Mouse (Mus musculus) MEL (cell line): ENCODE measurements around the gene Cers6. TPM values are rescaled to one million over a fixed set of nuclear protein-coding genes. Genes with fewer than 3 reads are reported as not detected.

Experiments
- DNase-seq: peaks from one replicate; pipeline ENCODE4 v3.0.0; 2011; ENCODE audit warnings: low read depth, low spot score
- H3K27ac ChIP-seq: 2 replicates; pipeline ENCODE4 v1.5.1; 2012; ENCODE audit warnings: low read depth, mild to moderate bottlenecking, control low read depth, low read length, moderate library complexity; ENCODE audit not compliant: control insufficient read depth
- H3K27me3 ChIP-seq, 2 experiments: fragments of 150-350 bp in 1 of 2; sonication (generic) in 1 of 2; 2 replicates each; pipeline ENCODE4 v1.6.1; 2012; ENCODE audit warnings: low read length in 2 of 2, mild to moderate bottlenecking in 2 of 2, improper control_type of control experiment in 1 of 2, moderate library complexity in 1 of 2; ENCODE audit not compliant: insufficient read depth in 2 of 2, control insufficient read depth in 1 of 2
- H3K36me3 ChIP-seq, 2 experiments: 2 replicates each; pipeline ENCODE4 v1.6.1; 2012 to 2014; ENCODE audit warnings: low read length in 2 of 2, improper control_type of control experiment in 1 of 2, inconsistent platforms in 1 of 2, mild to moderate bottlenecking in 1 of 2; ENCODE audit not compliant: insufficient read depth in 2 of 2, control insufficient read depth in 1 of 2
- H3K4me1 ChIP-seq, 2 experiments: fragments of 150-350 bp in 1 of 2; sonication (generic) in 1 of 2; 2 replicates each; pipeline ENCODE4 v1.6.1; 2012; ENCODE audit warnings: low read length in 2 of 2, improper control_type of control experiment in 1 of 2, mild to moderate bottlenecking in 1 of 2; ENCODE audit not compliant: insufficient read depth in 2 of 2, control insufficient read depth in 1 of 2
- H3K4me3 ChIP-seq, 2 experiments: fragments of 150-350 bp in 1 of 2; sonication (generic) in 1 of 2; 2 replicates each; pipeline ENCODE4 v1.5.1; 2012; ENCODE audit warnings: low read depth in 2 of 2, low read length in 2 of 2, mild to moderate bottlenecking in 2 of 2, moderate library complexity in 2 of 2, control low read depth in 1 of 2, improper control_type of control experiment in 1 of 2; ENCODE audit not compliant: control insufficient read depth in 1 of 2, insufficient read depth in 1 of 2
- H3K79me2 ChIP-seq: 2 replicates; pipeline ENCODE4 v1.6.1; 2012; ENCODE audit warnings: mild to moderate bottlenecking, low read length, moderate library complexity; ENCODE audit not compliant: control insufficient read depth, poor library complexity, insufficient read depth
- H3K9ac ChIP-seq: 2 replicates; pipeline ENCODE4 v1.6.1; 2012; ENCODE audit warnings: low read depth, mild to moderate bottlenecking, control low read depth, low read length, moderate library complexity; ENCODE audit not compliant: control insufficient read depth, poor library complexity, severe bottlenecking
- H3K9me3 ChIP-seq: fragments of 150-350 bp; sonication (generic); replicated peaks from 2 replicates; pipeline ENCODE4 v1.6.1; 2012; ENCODE audit warnings: mild to moderate bottlenecking, low read length, improper control_type of control experiment, moderate library complexity; ENCODE audit not compliant: insufficient read depth
- BHLHE40 ChIP-seq: IDR thresholded peaks from 2 replicates; pipeline ENCODE4 v1.6.1; 2012; ENCODE audit warnings: low read depth, mild to moderate bottlenecking, inconsistent platforms, low read length, improper control_type of control experiment, borderline replicate concordance
- CHD2 ChIP-seq: IDR thresholded peaks from 2 replicates; pipeline ENCODE4 v1.6.1; 2011; ENCODE audit warnings: low read length, improper control_type of control experiment
- EP300 ChIP-seq, 2 experiments: IDR thresholded peaks; 2 replicates each; pipeline ENCODE4 v1.6.1; 2011; ENCODE audit warnings: improper control_type of control experiment in 2 of 2, low read length in 2 of 2, low read depth in 1 of 2, mild to moderate bottlenecking in 1 of 2
- ETS1 ChIP-seq: IDR thresholded peaks from 2 replicates; pipeline ENCODE4 v1.6.1; 2012; ENCODE audit warnings: low read depth, mild to moderate bottlenecking, inconsistent platforms, low read length, improper control_type of control experiment, moderate library complexity
- GABPA ChIP-seq: IDR thresholded peaks from 2 replicates; pipeline ENCODE4 v1.6.1; 2012; ENCODE audit warnings: low read depth, mild to moderate bottlenecking, inconsistent platforms, low read length, improper control_type of control experiment, moderate library complexity
- JUND ChIP-seq: IDR thresholded peaks from 2 replicates; pipeline ENCODE4 v1.6.1; 2011; ENCODE audit warnings: low read depth, mild to moderate bottlenecking, improper control_type of control experiment, low read length
- KAT2A ChIP-seq: conservative IDR thresholded peaks from 2 replicates; pipeline ENCODE4 v1.6.1; 2012; ENCODE audit warnings: low read depth, low read length, improper control_type of control experiment, inconsistent platforms
- MAFK ChIP-seq: IDR thresholded peaks from 2 replicates; pipeline ENCODE4 v1.6.1; 2011; ENCODE audit warnings: low read depth, mild to moderate bottlenecking, low read length, improper control_type of control experiment, borderline replicate concordance
- MXI1 ChIP-seq: IDR thresholded peaks from 2 replicates; pipeline ENCODE4 v1.6.1; 2011; ENCODE audit warnings: mild to moderate bottlenecking, low read depth, low read length, improper control_type of control experiment
- MYB ChIP-seq: IDR thresholded peaks from 2 replicates; pipeline ENCODE4 v1.6.1; 2011; ENCODE audit warnings: mild to moderate bottlenecking, low read depth, low read length, improper control_type of control experiment
- MYC ChIP-seq: IDR thresholded peaks from 2 replicates; pipeline ENCODE4 v1.6.1; 2011; ENCODE audit warnings: low read depth, mild to moderate bottlenecking, low read length, improper control_type of control experiment, moderate library complexity
- NRF1 ChIP-seq: IDR thresholded peaks from 2 replicates; pipeline ENCODE4 v1.6.1; 2014; ENCODE audit warnings: low read depth, mild to moderate bottlenecking, inconsistent platforms, low read length, improper control_type of control experiment, moderate library complexity; ENCODE audit not compliant: poor library complexity, insufficient read depth, severe bottlenecking
- POLR2A ChIP-seq, 2 experiments: IDR thresholded peaks; 2 replicates each; pipeline ENCODE4 v1.6.1; 2011 to 2012; ENCODE audit warnings: low read length in 2 of 2, mild to moderate bottlenecking in 2 of 2, control low read depth in 1 of 2, improper control_type of control experiment in 1 of 2, low read depth in 1 of 2, moderate library complexity in 1 of 2; ENCODE audit not compliant: control insufficient read depth in 1 of 2, insufficient read depth in 1 of 2, poor library complexity in 1 of 2
- POLR2AphosphoS5 ChIP-seq: IDR thresholded peaks from 2 replicates; pipeline ENCODE4 v1.6.1; 2012; ENCODE audit warnings: low read depth, borderline replicate concordance, mild to moderate bottlenecking, inconsistent platforms, low read length, moderate library complexity, mixed read lengths
- RAD21 ChIP-seq: IDR thresholded peaks from 2 replicates; pipeline ENCODE4 v1.6.1; 2011; ENCODE audit warnings: mild to moderate bottlenecking, low read depth, low read length, improper control_type of control experiment
- RCOR1 ChIP-seq: IDR thresholded peaks from 2 replicates; pipeline ENCODE4 v1.6.1; 2012; ENCODE audit warnings: low read depth, mild to moderate bottlenecking, inconsistent platforms, low read length, improper control_type of control experiment
- SIN3A ChIP-seq: IDR thresholded peaks from 2 replicates; pipeline ENCODE4 v1.6.1; 2012; ENCODE audit warnings: low read length, improper control_type of control experiment, inconsistent platforms
- TCF12 ChIP-seq: IDR thresholded peaks from 2 replicates; pipeline ENCODE4 v1.6.1; 2014; ENCODE audit warnings: low read depth, mild to moderate bottlenecking, inconsistent platforms, low read length, improper control_type of control experiment, moderate library complexity
- UBTF ChIP-seq: IDR thresholded peaks from 2 replicates; pipeline ENCODE4 v1.6.1; 2012; ENCODE audit warnings: low read depth, mild to moderate bottlenecking, inconsistent platforms, low read length, improper control_type of control experiment, moderate library complexity, borderline replicate concordance; ENCODE audit not compliant: insufficient read depth
- USF1 ChIP-seq: IDR thresholded peaks from 2 replicates; pipeline ENCODE4 v1.6.1; 2014; ENCODE audit warnings: low read depth, mild to moderate bottlenecking, inconsistent platforms, low read length, improper control_type of control experiment, moderate library complexity
- USF2 ChIP-seq, 2 experiments: IDR thresholded peaks; 2 replicates each; pipeline ENCODE4 v1.6.1; 2011 to 2012; ENCODE audit warnings: improper control_type of control experiment in 2 of 2, low read length in 2 of 2, borderline replicate concordance in 1 of 2, inconsistent platforms in 1 of 2, low read depth in 1 of 2, mild to moderate bottlenecking in 1 of 2; ENCODE audit not compliant: insufficient read depth in 1 of 2
- ZMIZ1 ChIP-seq: IDR thresholded peaks from 2 replicates; pipeline ENCODE4 v1.6.1; 2012; ENCODE audit warnings: low read depth, mild to moderate bottlenecking, inconsistent platforms, low read length, improper control_type of control experiment, moderate library complexity
- polyA plus RNA-seq, 2 experiments: library from polyadenylated mRNA; stranded (reverse) in 1 of 2; unstranded in 1 of 2; fragments of >175 nt in 1 of 2; fragments of >200 nt in 1 of 2; gene quantifications; 2 replicates each; pipeline versions ENCODE4 v1.2.1 to v1.2.4; 2012; ENCODE audit warnings: low replicate concordance in 2 of 2, low read depth in 1 of 2; ENCODE audit not compliant: insufficient read length in 2 of 2, insufficient read depth in 1 of 2, missing spikeins in 1 of 2
- total RNA-seq: library from RNA; depleted of rRNA; stranded (reverse); fragments of 300-350 nt; gene quantifications from 2 replicates; pipeline ENCODE4 v1.2.3, GENCODE M21; 2012

Cers6 gene
- total and polyA plus RNA-seq, 3 experiments = not detected

DNA sequence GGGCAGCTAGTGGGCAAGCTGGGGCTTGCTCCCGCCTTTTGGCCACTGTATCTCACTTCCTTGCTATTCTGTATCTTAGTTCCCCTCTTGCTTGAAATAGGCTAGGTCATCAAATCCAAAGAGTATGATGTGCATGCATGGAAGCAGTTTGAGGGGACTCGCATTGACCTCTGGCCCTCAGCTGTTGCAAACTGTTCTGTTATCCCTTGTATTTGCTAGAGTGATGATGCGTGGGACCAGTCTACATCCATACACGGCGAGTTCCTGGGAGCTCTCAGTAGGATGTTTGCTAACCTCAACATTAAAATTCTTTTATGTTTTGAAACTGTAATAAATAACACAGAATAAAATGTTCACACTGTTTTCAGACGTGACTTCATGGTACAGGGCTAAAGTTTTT, 13.3 kb downstream of the Cers6 start:
- Histone ChIP-seq H3K27ac (no peak overlapping the region), H3K79me2 (no peaks in the 10 kb centered on the region), H3K4me3 (no peak overlapping the region), H3K27me3 (no peaks in the 10 kb centered on the region), H3K36me3 (no peaks in the 10 kb centered on the region), H3K4me1 (no peaks in the 10 kb centered on the region), H3K9ac (no peak overlapping the region), H3K9me3 (no peaks in the 10 kb centered on the region)
- TF ChIP-seq SIN3A (no peak), CHD2 (no peak), NRF1 (no peak), MYC (no peak), UBTF (no peak), JUND (no peak), EP300 (IDR thresholded peaks at IDR 0.05; ENCODE audit: low read depth in 1 of 2, low read length in 2 of 2) (no peak), ZMIZ1 (no peak), POLR2A (IDR thresholded peaks at IDR 0.05; ENCODE audit: control insufficient read depth in 1 of 2, insufficient read depth in 1 of 2, low read depth in 1 of 2, low read length in 2 of 2, poor library complexity in 1 of 2) (no peak), BHLHE40 (no peak), USF1 (no peak), ETS1 (no peak), MYB (no peak)
- DNase-seq = no peak

DNA sequence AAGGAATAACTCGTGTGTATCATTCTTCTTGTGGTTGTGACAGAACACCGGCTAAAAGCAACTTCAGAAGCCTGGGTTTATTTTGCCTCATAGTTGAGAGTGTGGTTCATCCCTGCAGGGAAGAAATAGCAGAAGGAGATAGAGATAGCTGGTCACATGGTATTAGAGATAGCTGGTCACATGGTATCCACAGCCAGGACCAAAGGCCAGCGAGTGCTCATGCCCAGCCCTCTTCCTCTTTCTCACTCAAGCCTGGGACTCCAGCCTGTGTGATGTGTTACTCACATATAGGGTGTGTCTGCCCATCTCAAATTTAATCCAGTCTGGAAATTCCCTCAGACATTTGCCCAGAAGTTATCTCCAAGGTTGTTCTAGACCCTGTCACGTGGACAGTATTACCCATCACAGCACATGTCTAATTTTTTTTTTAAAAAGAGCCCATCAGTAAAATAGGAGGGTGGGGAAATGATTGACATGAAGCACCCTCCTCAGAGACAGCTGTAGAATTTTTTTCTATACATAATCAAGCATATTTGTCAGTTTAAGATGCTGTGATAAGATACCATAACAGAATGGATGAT, 17.9 kb downstream of the Cers6 start:
- DNase-seq = no peak
- peak; percentile 4; the same call in 1 of the 2 replicates for TF ChIP-seq USF1
- TF ChIP-seq KAT2A = no peak
- no peak for TF ChIP-seq BHLHE40
- H3K27me3 ChIP-seq = no peaks in the 10 kb centered on the region

DNA sequence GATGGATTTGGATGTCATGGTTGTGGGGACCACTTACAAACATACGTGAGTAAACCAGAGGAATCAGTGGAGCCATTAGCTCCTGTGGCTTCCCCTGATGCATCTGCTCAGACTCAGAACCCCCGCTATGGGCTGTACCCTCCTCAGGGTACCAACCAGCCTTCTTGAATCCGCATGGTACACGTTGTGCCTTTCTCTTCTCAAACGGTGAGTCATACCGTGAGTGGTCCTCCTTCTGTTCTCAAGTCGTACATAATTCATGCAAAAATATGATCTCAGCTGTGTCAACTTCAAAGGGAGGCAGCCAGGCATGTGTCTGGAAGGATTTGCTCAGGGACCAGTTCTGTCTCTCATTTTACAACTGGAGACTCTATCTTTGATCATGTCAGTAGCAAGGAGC, 23.3 kb downstream of the Cers6 start:
- no peak for DNase-seq
- Histone ChIP-seq H3K9ac (no peak overlapping the region), H3K27me3 (no peaks in the 10 kb centered on the region), H3K27ac (no peak overlapping the region), H3K36me3 (no peaks in the 10 kb centered on the region), H3K9me3 (no peaks in the 10 kb centered on the region), H3K4me3 (no peak overlapping the region), H3K79me2 (no peaks in the 10 kb centered on the region)
- TF ChIP-seq USF2 (IDR thresholded peaks at IDR 0.05; ENCODE audit: borderline replicate concordance in 1 of 2, insufficient read depth in 1 of 2, low read depth in 1 of 2, low read length in 2 of 2) = no peak
- no peak for TF ChIP-seq POLR2AphosphoS5
- TF ChIP-seq NRF1 = no peak
- TF ChIP-seq SIN3A = no peak
- TF ChIP-seq RAD21 = no peak
- TF ChIP-seq GABPA = no peak
- no peak for TF ChIP-seq MAFK
- no peak for TF ChIP-seq RCOR1
- TF ChIP-seq TCF12 = no peak
- TF ChIP-seq MXI1 = no peak
- TF ChIP-seq, all 39 proteins: peak for 0
- H3K4me1 ChIP-seq = no peaks in the 10 kb centered on the region

More for the DNA sequence above, 17.9 kb downstream of the Cers6 start:
- Histone ChIP-seq H3K79me2 (no peaks in the 10 kb centered on the region), H3K36me3 (no peaks in the 10 kb centered on the region), H3K4me3 (no peak overlapping the region), H3K9ac (no peak overlapping the region), H3K9me3 (no peaks in the 10 kb centered on the region), H3K27ac (no peak overlapping the region), H3K4me1 (no peaks in the 10 kb centered on the region)
